Mouse (Mus musculus): ENCODE data around the gene Pcp2. TPM values are rescaled to one million over a fixed set of nuclear protein-coding genes. Genes with fewer than 3 reads are reported as not detected.

The Pcp2 gene
- 1.5 and 2.2 TPM in 2 replicates for polyA plus RNA-seq (2014; fragmentation: Nextera tagmentation; extraction: Ambion mirVana)

GRCm38 (mm10) chr8:3625445-3625844, at the start of gene Pcp2:
Gene Pcp2 (minus strand): TSS chr8:3625545.
- Histone ChIP-seq H3K9ac (replicated peaks; ENCODE audit: low read length) (peak within 1 kb of the TSS; percentile 15; the same call in 1 of the 2 replicates), H3K36me3 (replicated peaks; ENCODE audit: control insufficient read depth, insufficient read depth, low read depth, low read length) (no peaks in the 10 kb centered on the region), H3K27ac (replicated peaks; ENCODE audit: low read depth, low read length) (no peak within 1 kb of the TSS), H3K27me3 (ENCODE audit: control insufficient read depth, insufficient read depth, low read length) (no peaks in the 10 kb centered on the region), H3K4me2 (ENCODE audit: low read depth, low read length) (no peak within 1 kb of the TSS), H3K4me1 (ENCODE audit: control insufficient read depth, insufficient read depth, low read length) (no peaks in the 10 kb centered on the region), H3K9me3 (replicated peaks; ENCODE audit: control insufficient read depth, low read length) (no peaks in the 10 kb centered on the region), H3K4me3 (ENCODE audit: low read depth, low read length) (no peak within 1 kb of the TSS)
- WGBS = 61% methylated on average over 1 of the region's 1 CpGs
- ATAC-seq (replicated peaks; ENCODE audit: insufficient number of reproducible peaks, low FRiP score, low TSS enrichment, low read depth) (no peak), DNase-seq (ENCODE audit: low spot score) (no peak)

DNA sequence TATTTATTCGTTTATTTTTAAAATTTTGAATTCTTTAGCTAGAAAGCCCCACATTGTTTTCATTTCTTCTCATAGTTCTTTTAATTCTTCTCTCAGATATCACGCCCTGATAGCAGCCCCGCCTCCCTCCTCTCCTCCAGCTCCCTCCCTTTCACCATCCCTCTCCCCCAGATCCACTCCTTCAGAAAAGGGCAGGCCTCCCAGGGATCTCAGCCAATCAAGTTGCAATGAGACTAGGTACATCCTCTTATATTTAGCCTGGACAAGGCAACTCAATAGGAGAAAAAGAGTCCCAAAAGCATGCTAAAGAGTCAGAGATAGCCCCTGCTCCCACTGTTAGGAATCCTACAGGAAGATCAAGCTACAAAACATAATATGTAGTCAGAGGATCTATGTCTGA, 49.3 kb upstream of the Pcp2 start:
- H3K36me3 ChIP-seq (replicated peaks; ENCODE audit: control insufficient read depth, insufficient read depth, low read depth, low read length) = peaks cover 7% of the 10 kb centered on the region; the same call in 1 of the 2 replicates
- H3K27me3 ChIP-seq (ENCODE audit: control insufficient read depth, insufficient read depth, low read length) = no peaks in the 10 kb centered on the region
- H3K4me1 ChIP-seq (ENCODE audit: control insufficient read depth, insufficient read depth, low read length) = no peaks in the 10 kb centered on the region
- no peak for DNase-seq (ENCODE audit: low spot score)
- H3K27ac ChIP-seq (replicated peaks; ENCODE audit: low read depth, low read length) = no peak overlapping the region
- H3K9ac ChIP-seq (replicated peaks; ENCODE audit: low read length) = no peak overlapping the region
- no peak overlapping the region for H3K4me3 ChIP-seq (ENCODE audit: low read depth, low read length)
- ATAC-seq (replicated peaks; ENCODE audit: insufficient number of reproducible peaks, low FRiP score, low TSS enrichment, low read depth) = no peak
- 52% methylated on average over 3 of the region's 3 CpGs for WGBS
- no peak overlapping the region for H3K4me2 ChIP-seq (ENCODE audit: low read depth, low read length)
- H3K9me3 ChIP-seq (replicated peaks; ENCODE audit: control insufficient read depth, low read length) = no peaks in the 10 kb centered on the region

GRCm38 (mm10) chr8:3671980-3672491, 46.7 kb upstream of the Pcp2 start, which contains the start of gene Fcor:
Gene Fcor (minus strand): TSS chr8:3672362.
- Histone ChIP-seq H3K4me2 (ENCODE audit: low read depth, low read length) (peak within 1 kb of the TSS; percentile 62), H3K36me3 (replicated peaks; ENCODE audit: control insufficient read depth, insufficient read depth, low read depth, low read length) (no peaks in the 10 kb centered on the region), H3K27ac (replicated peaks; ENCODE audit: low read depth, low read length) (peak within 1 kb of the TSS; percentile 48; the same call in 1 of the 2 replicates), H3K4me1 (ENCODE audit: control insufficient read depth, insufficient read depth, low read length) (no peaks in the 10 kb centered on the region), H3K9ac (replicated peaks; ENCODE audit: low read length) (peak within 1 kb of the TSS; percentile 70), H3K4me3 (ENCODE audit: low read depth, low read length) (peak within 1 kb of the TSS; percentile 48), H3K27me3 (ENCODE audit: control insufficient read depth, insufficient read depth, low read length) (no peaks in the 10 kb centered on the region), H3K9me3 (replicated peaks; ENCODE audit: control insufficient read depth, low read length) (no peaks in the 10 kb centered on the region)
- ATAC-seq (replicated peaks; ENCODE audit: insufficient number of reproducible peaks, low FRiP score, low TSS enrichment, low read depth) = peak; percentile 87
- WGBS = under 1% methylated on average over 23 of the region's 23 CpGs
- DNase-seq (ENCODE audit: low spot score) = peak; percentile 86

DNA sequence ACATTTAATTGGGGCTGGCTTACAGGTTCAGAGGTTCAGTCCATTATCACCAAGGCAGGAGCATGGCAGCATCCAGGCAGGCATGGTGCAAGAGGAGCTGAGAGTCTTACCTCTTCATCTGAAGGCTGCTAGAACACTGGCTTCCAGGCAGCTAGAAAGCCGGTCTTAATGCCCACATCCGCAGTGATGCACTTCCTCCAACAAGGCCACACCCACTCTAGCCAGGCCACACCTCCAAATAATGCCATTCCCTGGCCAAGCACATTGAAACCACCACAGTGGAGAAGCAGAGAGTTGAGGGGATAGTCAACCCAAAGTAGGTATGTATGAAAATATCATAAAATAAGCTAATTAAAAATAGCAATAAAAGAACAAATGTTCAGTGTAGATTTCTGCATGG, 45.0 kb upstream of the Pcp2 start:
- no peaks in the 10 kb centered on the region for H3K36me3 ChIP-seq (replicated peaks; ENCODE audit: control insufficient read depth, insufficient read depth, low read depth, low read length)
- H3K9me3 ChIP-seq (replicated peaks; ENCODE audit: control insufficient read depth, low read length) = no peaks in the 10 kb centered on the region
- H3K27me3 ChIP-seq (ENCODE audit: control insufficient read depth, insufficient read depth, low read length) = no peaks in the 10 kb centered on the region
- no peak overlapping the region for H3K4me2 ChIP-seq (ENCODE audit: low read depth, low read length)
- H3K4me3 ChIP-seq (ENCODE audit: low read depth, low read length) = no peak overlapping the region
- 88% methylated on average over 2 of the region's 2 CpGs for WGBS
- DNase-seq (ENCODE audit: low spot score) (no peak), ATAC-seq (replicated peaks; ENCODE audit: insufficient number of reproducible peaks, low FRiP score, low TSS enrichment, low read depth) (no peak)
- H3K27ac ChIP-seq (replicated peaks; ENCODE audit: low read depth, low read length) = no peak overlapping the region
- H3K9ac ChIP-seq (replicated peaks; ENCODE audit: low read length) = no peak overlapping the region
- H3K4me1 ChIP-seq (ENCODE audit: control insufficient read depth, insufficient read depth, low read length) = no peaks in the 10 kb centered on the region

DNA sequence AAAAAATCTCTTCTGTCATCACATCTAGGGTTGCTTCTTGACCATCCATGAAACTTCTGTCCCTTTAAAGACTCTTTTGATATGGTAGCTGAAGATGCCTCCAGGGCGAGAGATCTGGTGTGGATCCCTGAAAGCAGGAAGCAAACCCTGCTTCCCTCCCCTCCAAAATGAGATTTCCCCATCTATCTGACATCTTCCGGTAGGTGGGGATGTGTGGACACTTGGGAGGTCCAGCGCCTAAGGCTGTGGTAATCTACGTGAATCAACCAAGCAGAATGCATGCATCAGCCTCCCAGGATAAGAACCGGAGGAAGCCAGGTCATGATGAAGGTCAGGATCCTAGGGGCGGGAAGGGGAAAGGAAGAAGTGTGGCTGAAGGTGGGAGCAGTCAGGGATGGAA, 40.2 kb upstream of the Pcp2 start, which contains the start of gene Mcemp1:
Gene Mcemp1, plus strand, starts transcription at position 248 of the 400 bp plus-strand sequence.
- no peak for ATAC-seq (replicated peaks; ENCODE audit: insufficient number of reproducible peaks, low FRiP score, low TSS enrichment, low read depth)

DNA sequence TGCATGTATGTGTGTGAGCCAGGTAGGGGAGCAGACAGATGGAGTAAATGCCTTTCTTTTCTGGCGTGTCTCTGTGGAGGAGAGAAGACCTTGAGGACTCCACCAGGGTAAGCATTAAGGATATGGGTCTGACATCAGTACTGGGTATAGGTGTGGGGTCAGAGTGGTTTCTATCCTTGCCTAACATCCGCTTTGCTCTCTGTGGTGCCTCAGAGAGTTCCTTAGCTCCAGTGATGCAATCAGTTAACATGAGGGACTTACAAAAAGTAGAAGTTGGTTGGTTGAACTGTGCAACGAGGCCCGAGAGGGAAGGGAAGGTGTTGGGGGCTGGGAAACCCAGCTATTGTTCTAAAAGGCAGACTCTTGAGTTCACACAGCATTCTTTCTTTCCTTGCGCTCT, 39.1 kb upstream of the Pcp2 start:
- Histone ChIP-seq H3K4me3 (ENCODE audit: low read depth, low read length) (no peak overlapping the region), H3K4me2 (ENCODE audit: low read depth, low read length) (no peak overlapping the region), H3K4me1 (ENCODE audit: control insufficient read depth, insufficient read depth, low read length) (no peaks in the 10 kb centered on the region), H3K9me3 (replicated peaks; ENCODE audit: control insufficient read depth, low read length) (no peaks in the 10 kb centered on the region), H3K36me3 (replicated peaks; ENCODE audit: control insufficient read depth, insufficient read depth, low read depth, low read length) (no peaks in the 10 kb centered on the region), H3K27ac (replicated peaks; ENCODE audit: low read depth, low read length) (no peak overlapping the region), H3K9ac (replicated peaks; ENCODE audit: low read length) (no peak overlapping the region), H3K27me3 (ENCODE audit: control insufficient read depth, insufficient read depth, low read length) (no peaks in the 10 kb centered on the region)
- no peak for ATAC-seq (replicated peaks; ENCODE audit: insufficient number of reproducible peaks, low FRiP score, low TSS enrichment, low read depth)
- no peak for DNase-seq (ENCODE audit: low spot score)
- 66% methylated on average over 5 of the region's 5 CpGs for WGBS

More for the DNA sequence above, 40.2 kb upstream of the Pcp2 start, which contains the start of gene Mcemp1:
- Histone ChIP-seq H3K9ac (replicated peaks; ENCODE audit: low read length) (no peak within 1 kb of the TSS), H3K4me3 (ENCODE audit: low read depth, low read length) (no peak within 1 kb of the TSS), H3K4me1 (ENCODE audit: control insufficient read depth, insufficient read depth, low read length) (no peaks in the 10 kb centered on the region), H3K27me3 (ENCODE audit: control insufficient read depth, insufficient read depth, low read length) (no peaks in the 10 kb centered on the region), H3K27ac (replicated peaks; ENCODE audit: low read depth, low read length) (no peak within 1 kb of the TSS), H3K36me3 (replicated peaks; ENCODE audit: control insufficient read depth, insufficient read depth, low read depth, low read length) (no peaks in the 10 kb centered on the region), H3K9me3 (replicated peaks; ENCODE audit: control insufficient read depth, low read length) (no peaks in the 10 kb centered on the region), H3K4me2 (ENCODE audit: low read depth, low read length) (no peak within 1 kb of the TSS)
- WGBS = 59% methylated on average over 6 of the region's 6 CpGs
- DNase-seq (ENCODE audit: low spot score) = no peak

DNA sequence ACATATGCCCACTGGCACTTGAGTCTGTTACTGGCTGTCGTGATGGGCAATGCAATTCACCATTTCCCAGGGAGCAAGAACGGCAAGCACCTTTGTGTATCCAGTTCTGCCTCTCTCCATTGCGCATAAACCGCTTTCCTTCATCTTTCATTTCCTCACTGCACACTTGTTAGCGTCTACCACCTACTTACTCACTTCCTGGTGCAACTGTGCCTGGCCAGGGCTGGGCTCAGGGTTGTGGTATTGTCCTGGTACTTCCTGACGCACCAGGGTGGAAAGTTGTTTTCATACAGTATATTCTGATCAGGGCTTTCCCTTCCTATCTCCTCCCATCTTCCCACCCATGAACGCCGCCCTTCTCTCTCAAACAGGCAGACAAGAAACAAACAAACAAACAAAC, 35.5 kb upstream of the Pcp2 start:
- Histone ChIP-seq H3K9ac (replicated peaks; ENCODE audit: low read length) (no peak overlapping the region), H3K4me2 (ENCODE audit: low read depth, low read length) (no peak overlapping the region), H3K4me1 (ENCODE audit: control insufficient read depth, insufficient read depth, low read length) (no peaks in the 10 kb centered on the region; the same call in 1 of the 2 replicates), H3K9me3 (replicated peaks; ENCODE audit: control insufficient read depth, low read length) (no peaks in the 10 kb centered on the region), H3K4me3 (ENCODE audit: low read depth, low read length) (no peak overlapping the region), H3K27me3 (ENCODE audit: control insufficient read depth, insufficient read depth, low read length) (no peaks in the 10 kb centered on the region), H3K36me3 (replicated peaks; ENCODE audit: control insufficient read depth, insufficient read depth, low read depth, low read length) (no peaks in the 10 kb centered on the region), H3K27ac (replicated peaks; ENCODE audit: low read depth, low read length) (no peak overlapping the region)
- WGBS = 79% methylated on average over 8 of the region's 8 CpGs
- DNase-seq (ENCODE audit: low spot score) (no peak), ATAC-seq (replicated peaks; ENCODE audit: insufficient number of reproducible peaks, low FRiP score, low TSS enrichment, low read depth) (no peak)

GRCm38 (mm10) chr8:3656725-3657381, 31.5 kb upstream of the Pcp2 start:
- no peak; the same call in 1 of the 2 replicates for ATAC-seq (replicated peaks; ENCODE audit: insufficient number of reproducible peaks, low FRiP score, low TSS enrichment, low read depth)
- H3K4me2 ChIP-seq (ENCODE audit: low read depth, low read length) = peak overlapping the region; percentile 20; the same call in 1 of the 2 replicates
- WGBS = 29% methylated on average over 7 of the region's 7 CpGs

More at GRCm38 (mm10) chr8:3656725-3657381, 31.5 kb upstream of the Pcp2 start:
- Histone ChIP-seq H3K27ac (replicated peaks; ENCODE audit: low read depth, low read length) (no peak overlapping the region; the same call in 1 of the 2 replicates), H3K4me1 (ENCODE audit: control insufficient read depth, insufficient read depth, low read length) (no peaks in the 10 kb centered on the region; the same call in 1 of the 2 replicates), H3K9ac (replicated peaks; ENCODE audit: low read length) (no peak overlapping the region), H3K4me3 (ENCODE audit: low read depth, low read length) (no peak overlapping the region), H3K27me3 (ENCODE audit: control insufficient read depth, insufficient read depth, low read length) (no peaks in the 10 kb centered on the region), H3K9me3 (replicated peaks; ENCODE audit: control insufficient read depth, low read length) (no peaks in the 10 kb centered on the region), H3K36me3 (replicated peaks; ENCODE audit: control insufficient read depth, insufficient read depth, low read depth, low read length) (no peaks in the 10 kb centered on the region)
- peak; percentile 63 for DNase-seq (ENCODE audit: low spot score)

Measured in embryonic facial prominence, embryonic 11.5 days (tissue).